Mouse (Mus musculus) kidney, embryonic 14.5 days (tissue): ENCODE data around the gene Ypel3. TPM values are rescaled to one million over a fixed set of nuclear protein-coding genes. Genes with fewer than 3 reads are reported as not detected.

Experiments
- ATAC-seq: fragments of 200-750 bp; cut with Nextera tagmentation; 2 replicates; pipeline ENCODE4 v1.8.0; 2017; ENCODE audit warnings: moderate number of reproducible peaks, mild to moderate bottlenecking, moderate TSS enrichment, moderate library complexity; ENCODE audit not compliant: low FRiP score, low TSS enrichment
- H3K27ac ChIP-seq: fragments of 300-500 bp; sonication (generic); 2 replicates; pipeline ENCODE4 v1.5.1; 2014; ENCODE audit warnings: low read depth, mild to moderate bottlenecking, low read length, moderate library complexity, mixed read lengths
- H3K27me3 ChIP-seq: fragments of 300-500 bp; sonication (generic); 2 replicates; pipeline ENCODE4 v1.6.1; 2014; ENCODE audit warnings: mild to moderate bottlenecking, low read length; ENCODE audit not compliant: control insufficient read depth, insufficient read depth
- H3K36me3 ChIP-seq: fragments of 300-500 bp; sonication (generic); 2 replicates; pipeline ENCODE4 v1.6.1; 2014; ENCODE audit warnings: low read length, mixed read lengths; ENCODE audit not compliant: control insufficient read depth, insufficient read depth
- H3K4me1 ChIP-seq: fragments of 300-500 bp; sonication (generic); 2 replicates; pipeline ENCODE4 v1.6.1; 2014; ENCODE audit warnings: low read length, mixed read lengths; ENCODE audit not compliant: control insufficient read depth, insufficient read depth
- H3K4me2 ChIP-seq: fragments of 300-500 bp; sonication (generic); replicated peaks from 2 replicates; pipeline ENCODE4 v1.6.1; 2014; ENCODE audit warnings: low read depth, mild to moderate bottlenecking, low read length
- H3K4me3 ChIP-seq: fragments of 300-500 bp; sonication (generic); 2 replicates; pipeline ENCODE4 v1.5.1; 2014; ENCODE audit warnings: mild to moderate bottlenecking, low read length
- H3K9ac ChIP-seq: fragments of 300-500 bp; sonication (generic); 2 replicates; pipeline ENCODE4 v1.6.1; 2014; ENCODE audit warnings: low read depth, mild to moderate bottlenecking, low read length, moderate library complexity
- H3K9me3 ChIP-seq: fragments of 300-500 bp; sonication (generic); 2 replicates; pipeline ENCODE4 v1.6.1; 2016; ENCODE audit warnings: low read length; ENCODE audit not compliant: control insufficient read depth
- WGBS: fragments of 180-500 bp; shearing (Covaris S2); extraction: QIAGEN DNeasy Blood & Tissue Kit; methylation state at CpG from one replicate; pipeline ENCODE4 v1.1.7; 2014; 5-methylcytosine and 5-hydroxymethylcytosine counted together
- polyA plus RNA-seq: library from polyadenylated mRNA; unstranded; fragments of >200 nt; fragmentation: Nextera tagmentation; extraction: Ambion mirVana; gene quantifications from 2 replicates; pipeline ENCODE4 v1.2.1, GENCODE M21; 2014

The Ypel3 gene
- polyA plus RNA-seq, 1 experiment from 2014 or later = 87.5 TPM

DNA sequence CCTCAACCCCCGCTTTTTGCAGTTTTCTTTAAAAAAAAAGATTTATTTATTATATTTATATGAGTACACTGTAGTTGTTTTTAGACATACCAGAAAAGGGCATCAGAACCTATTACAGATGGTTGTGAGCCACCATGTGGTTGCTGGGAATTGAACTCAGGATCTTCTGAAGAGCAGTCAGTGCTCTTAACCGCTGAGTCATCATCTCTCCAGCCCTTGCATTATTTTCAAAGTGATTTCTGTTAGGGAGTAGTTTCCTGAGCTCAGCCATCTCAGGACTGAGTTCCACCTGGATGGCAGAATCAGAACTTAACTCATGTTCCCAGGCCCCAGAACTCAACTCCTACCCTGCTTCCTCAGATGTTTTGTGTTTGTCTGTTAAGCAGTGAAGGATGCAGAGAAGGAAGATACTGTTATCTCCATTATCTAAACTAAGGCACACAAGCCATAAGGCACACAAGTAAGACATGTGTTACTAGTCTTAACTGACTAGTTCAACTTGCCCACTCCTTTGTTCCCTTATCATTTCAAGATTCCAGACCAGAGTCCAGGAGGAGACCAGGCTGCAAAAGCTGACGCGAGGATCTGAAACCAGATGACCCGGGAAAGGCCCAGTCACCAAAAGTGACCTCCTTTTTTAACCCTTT is 33.1 kb downstream of the Ypel3 start:
- Histone ChIP-seq H3K4me2 (peak overlapping the region; percentile 81), H3K9me3 (no peaks in the 10 kb centered on the region), H3K4me3 (peak overlapping the region; percentile 63; the same call in 1 of the 2 replicates), H3K4me1 (peaks cover 12% of the 10 kb centered on the region), H3K36me3 (peaks cover 6% of the 10 kb centered on the region), H3K9ac (no peak overlapping the region), H3K27me3 (no peaks in the 10 kb centered on the region), H3K27ac (no peak overlapping the region)
- ATAC-seq = no peak
- 52% methylated on average over 5 of the region's 5 CpGs for WGBS

DNA sequence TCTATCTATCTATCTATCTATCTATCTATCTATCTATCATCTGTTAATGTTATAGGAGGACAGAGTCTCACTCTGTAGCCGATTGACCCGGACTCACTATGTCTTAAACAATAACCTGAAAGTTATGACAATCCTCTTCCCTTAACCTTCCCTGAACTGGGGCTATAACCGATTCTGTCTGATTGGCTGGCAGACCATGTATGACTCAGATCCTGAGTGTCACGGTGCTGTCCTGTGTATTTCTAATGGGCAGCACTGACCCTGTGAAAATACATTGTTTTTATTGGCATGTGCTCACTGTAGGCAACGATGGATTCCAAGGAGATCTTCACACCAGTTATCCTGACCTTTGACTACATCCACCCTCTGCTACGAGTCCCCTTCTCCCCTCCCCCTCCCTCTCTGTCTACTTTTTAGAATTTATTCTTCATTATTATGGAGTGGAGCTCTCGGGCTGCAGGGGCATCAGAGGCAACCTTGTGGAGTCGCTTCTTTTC is 39.0 kb downstream of the Ypel3 start:
- ATAC-seq = no peak
- Histone ChIP-seq H3K27me3 (no peaks in the 10 kb centered on the region), H3K4me3 (no peak overlapping the region), H3K9ac (no peak overlapping the region), H3K4me1 (no peaks in the 10 kb centered on the region), H3K36me3 (no peaks in the 10 kb centered on the region), H3K27ac (no peak overlapping the region), H3K9me3 (no peaks in the 10 kb centered on the region), H3K4me2 (no peak overlapping the region)
- WGBS = 58% methylated on average over 8 of the region's 8 CpGs

DNA sequence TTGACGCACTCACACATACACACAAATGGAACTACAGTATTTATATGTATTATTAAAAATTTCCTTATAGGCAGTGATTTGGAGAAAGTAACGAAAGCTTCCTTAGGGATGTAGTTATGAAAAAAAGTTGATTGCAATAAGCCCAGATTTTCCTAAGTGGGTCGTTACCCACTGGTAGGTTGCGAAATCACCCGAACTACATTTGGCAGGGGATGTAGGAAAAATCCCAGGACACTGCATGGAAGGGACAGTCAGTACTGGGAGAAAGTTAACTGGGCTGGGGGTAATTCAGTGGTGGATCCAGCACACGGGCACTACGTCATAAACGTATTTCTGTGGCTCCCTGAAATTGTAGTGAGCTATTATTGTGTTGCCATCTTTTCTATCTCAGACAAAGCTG is 39.7 kb downstream of the Ypel3 start:
- Histone ChIP-seq H3K4me2 (no peak overlapping the region), H3K9ac (no peak overlapping the region), H3K4me3 (no peak overlapping the region), H3K4me1 (no peaks in the 10 kb centered on the region), H3K27ac (no peak overlapping the region), H3K27me3 (no peaks in the 10 kb centered on the region), H3K36me3 (no peaks in the 10 kb centered on the region), H3K9me3 (no peaks in the 10 kb centered on the region)
- ATAC-seq = no peak
- WGBS = 92% methylated on average over 8 of the region's 8 CpGs

DNA sequence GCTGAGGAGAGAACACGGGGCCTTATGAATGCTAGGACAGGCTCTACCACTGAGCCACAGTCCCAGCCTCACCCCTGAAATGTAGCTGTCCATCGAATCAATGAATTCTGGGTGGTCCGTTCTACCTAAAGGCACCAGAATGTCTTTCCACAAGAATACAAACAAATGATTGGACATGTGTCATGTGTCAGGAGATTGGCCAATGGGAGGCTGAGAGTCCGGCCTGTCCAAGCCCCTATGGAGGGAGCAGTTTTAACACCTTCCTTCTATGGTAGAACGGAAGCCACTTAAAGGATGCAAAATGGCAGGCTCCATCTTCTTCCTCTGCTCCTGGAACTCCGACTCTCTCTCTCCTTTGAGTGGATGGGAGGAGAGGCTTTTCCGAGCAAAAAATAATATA is 40.8 kb downstream of the Ypel3 start:
- Histone ChIP-seq H3K9me3 (no peaks in the 10 kb centered on the region), H3K9ac (no peak overlapping the region), H3K27me3 (peaks cover 4% of the 10 kb centered on the region; the same call in 1 of the 2 replicates), H3K4me2 (no peak overlapping the region), H3K27ac (no peak overlapping the region), H3K4me1 (no peaks in the 10 kb centered on the region), H3K36me3 (no peaks in the 10 kb centered on the region), H3K4me3 (no peak overlapping the region)
- ATAC-seq = no peak
- 86% methylated on average over 7 of the region's 7 CpGs for WGBS

DNA sequence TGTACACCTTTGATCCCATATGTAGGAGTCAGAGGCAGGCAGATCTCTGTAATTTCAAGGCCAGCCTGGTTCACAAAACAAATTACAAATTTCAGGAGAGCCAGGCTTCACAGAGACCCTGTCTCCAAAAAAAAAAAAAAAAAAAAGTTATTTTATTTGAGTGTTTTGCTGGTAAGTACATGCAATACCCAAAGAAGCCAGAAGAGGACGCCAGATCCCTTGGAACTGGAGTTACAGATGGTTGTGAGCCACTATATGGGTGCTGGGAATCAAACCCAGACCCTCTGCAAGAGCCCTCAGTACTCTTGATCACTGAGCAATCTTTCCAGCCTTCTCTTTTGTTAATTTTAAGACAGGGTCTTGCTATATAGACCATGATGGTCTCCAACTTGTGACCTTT is 42.1 kb downstream of the Ypel3 start:
- Histone ChIP-seq H3K4me3 (no peak overlapping the region), H3K27me3 (peaks cover 11% of the 10 kb centered on the region), H3K27ac (no peak overlapping the region), H3K36me3 (no peaks in the 10 kb centered on the region), H3K9me3 (no peaks in the 10 kb centered on the region), H3K4me1 (0 out of 2 replicates have a peak, but pooled peaks cover 3% of the 10 kb centered on the region), H3K4me2 (no peak overlapping the region), H3K9ac (no peak overlapping the region)
- WGBS = 27% methylated on average over 1 of the region's 1 CpGs
- ATAC-seq = no peak

DNA sequence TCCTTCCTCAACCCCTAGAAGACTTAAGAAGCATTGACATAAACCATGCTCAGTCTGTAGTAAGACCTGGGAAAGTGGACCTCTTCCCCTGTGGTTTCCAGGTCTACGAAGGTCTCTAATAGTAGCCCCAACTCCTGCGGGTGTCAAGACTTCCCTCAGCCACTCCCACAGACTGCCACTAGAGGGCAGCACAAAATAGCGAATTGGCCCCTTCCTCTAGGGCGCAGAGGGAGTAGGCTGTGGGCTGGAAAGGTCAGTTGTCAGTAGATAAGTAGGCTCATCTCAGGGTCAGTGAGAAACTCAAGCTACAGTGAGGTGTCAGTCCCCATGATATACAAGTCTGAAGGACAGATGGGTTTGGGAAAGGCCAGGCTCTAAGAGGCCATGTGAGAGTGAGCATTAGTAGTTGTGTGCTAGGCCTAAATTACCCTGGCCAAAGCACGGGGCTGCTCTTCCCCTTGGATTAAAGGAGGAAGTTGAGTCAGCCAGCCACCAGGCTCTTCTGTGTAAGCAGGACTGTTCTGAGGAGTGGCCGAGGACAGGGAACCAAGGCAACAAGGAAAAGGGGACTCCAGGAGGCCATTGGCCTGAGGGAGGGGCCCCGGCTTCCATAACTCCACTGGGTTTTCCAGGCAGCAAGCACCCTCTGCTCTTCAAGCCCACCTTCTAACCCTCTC is 45.2 kb downstream of the Ypel3 start:
- ATAC-seq = peak; percentile 44
- Histone ChIP-seq H3K9me3 (no peaks in the 10 kb centered on the region), H3K4me3 (no peak overlapping the region), H3K36me3 (no peaks in the 10 kb centered on the region), H3K9ac (no peak overlapping the region), H3K27me3 (peaks cover 15% of the 10 kb centered on the region), H3K4me1 (0 out of 2 replicates have a peak, but pooled peaks cover 3% of the 10 kb centered on the region), H3K4me2 (no peak overlapping the region), H3K27ac (no peak overlapping the region)
- 22% methylated on average over 7 of the region's 7 CpGs for WGBS

DNA sequence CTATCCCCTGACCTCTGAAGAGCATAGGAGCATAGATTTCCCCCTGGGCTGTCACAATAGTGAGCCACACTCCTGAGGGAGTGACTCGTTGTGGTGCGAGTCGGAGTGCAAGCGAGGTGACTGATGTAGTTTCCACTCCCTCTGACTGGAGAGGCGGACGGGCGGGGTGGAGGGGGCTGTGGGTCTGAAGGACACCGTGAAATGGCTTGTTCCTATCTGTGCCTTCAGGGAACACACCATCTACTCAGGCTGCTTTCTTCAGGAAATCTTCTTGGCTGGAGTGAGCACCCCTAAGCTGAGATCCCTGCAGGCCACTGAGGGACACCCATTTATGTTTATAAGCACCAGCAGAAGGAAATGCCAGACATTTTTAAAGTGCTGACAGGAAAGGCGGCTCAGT is 46.0 kb downstream of the Ypel3 start:
- H3K27me3 ChIP-seq = peaks cover 15% of the 10 kb centered on the region
- no peak overlapping the region for H3K9ac ChIP-seq
- no peak overlapping the region for H3K27ac ChIP-seq
- H3K4me3 ChIP-seq = 0 out of 2 replicates have a peak overlapping the region, but pooled peaks have one; percentile 24
- H3K9me3 ChIP-seq = no peaks in the 10 kb centered on the region
- WGBS = 15% methylated on average over 9 of the region's 9 CpGs
- 0 out of 2 replicates have a peak, but pooled peaks have one; percentile 6 for ATAC-seq
- no peaks in the 10 kb centered on the region for H3K36me3 ChIP-seq
- 0 out of 2 replicates have a peak, but pooled peaks cover 3% of the 10 kb centered on the region for H3K4me1 ChIP-seq
- H3K4me2 ChIP-seq = no peak overlapping the region

DNA sequence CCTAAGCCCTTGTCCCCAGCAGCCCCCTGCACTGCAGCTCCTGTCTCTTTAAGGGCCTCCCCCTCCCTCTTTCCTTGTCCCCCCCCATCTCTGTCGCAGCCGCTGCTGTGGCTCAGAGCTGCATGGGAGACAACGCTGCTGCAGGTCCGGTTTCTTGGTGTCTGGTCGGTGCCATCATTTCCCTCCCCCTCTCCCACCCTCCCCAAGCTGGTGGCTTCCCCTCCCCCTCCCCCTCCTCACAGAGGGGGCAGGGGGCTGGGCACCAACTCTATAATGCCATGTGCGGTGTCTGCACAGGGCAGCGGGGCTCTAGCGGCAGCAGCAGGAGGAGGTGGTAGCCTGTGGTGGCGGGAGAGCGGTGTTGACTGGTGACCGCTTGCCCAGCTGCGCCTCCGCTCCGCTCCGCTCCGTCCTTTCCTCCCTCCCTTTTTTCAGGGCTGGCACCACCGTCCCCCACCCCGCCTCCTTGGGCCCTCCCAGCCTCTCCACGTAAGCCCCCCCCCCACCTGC is 46.5 kb downstream of the Ypel3 start:
- H3K27ac ChIP-seq = no peak overlapping the region
- ATAC-seq = 0 out of 2 replicates have a peak, but pooled peaks have one; percentile 36
- WGBS = 0% methylated on average over 9 of the region's 19 CpGs
- no peaks in the 10 kb centered on the region for H3K36me3 ChIP-seq
- peaks cover 15% of the 10 kb centered on the region for H3K27me3 ChIP-seq
- H3K9ac ChIP-seq = 0 out of 2 replicates have a peak overlapping the region, but pooled peaks have one; percentile 40
- 0 out of 2 replicates have a peak, but pooled peaks cover 3% of the 10 kb centered on the region for H3K4me1 ChIP-seq
- H3K9me3 ChIP-seq = no peaks in the 10 kb centered on the region
- peak overlapping the region; percentile 55 for H3K4me2 ChIP-seq
- peak overlapping the region; percentile 24 for H3K4me3 ChIP-seq

DNA sequence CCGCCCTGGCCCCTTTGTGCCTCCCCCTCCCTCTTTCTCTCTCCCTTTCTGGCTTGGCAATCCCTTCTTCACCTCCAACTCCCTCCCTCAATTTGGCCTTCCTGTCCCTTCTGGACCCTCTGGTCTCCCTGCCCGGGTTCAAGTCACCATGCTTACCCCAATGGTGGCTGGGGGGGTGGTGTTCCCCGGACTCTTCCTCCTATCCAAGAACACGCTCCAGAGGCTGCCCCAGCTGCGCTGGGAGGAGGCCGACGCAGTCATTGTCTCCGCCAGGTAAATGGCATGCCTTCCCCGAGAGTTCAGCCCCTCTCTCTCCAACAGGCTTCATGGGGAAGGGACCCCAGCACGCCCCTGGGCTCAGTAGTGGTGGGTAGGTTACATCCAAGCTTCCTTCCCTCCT is 47.2 kb downstream of the Ypel3 start:
- peaks cover 16% of the 10 kb centered on the region for H3K27me3 ChIP-seq
- 17% methylated on average over 10 of the region's 10 CpGs for WGBS
- no peak overlapping the region; the same call in 1 of the 2 replicates for H3K4me2 ChIP-seq
- H3K27ac ChIP-seq = no peak overlapping the region
- no peak for ATAC-seq
- H3K9ac ChIP-seq = no peak overlapping the region
- H3K36me3 ChIP-seq = no peaks in the 10 kb centered on the region
- no peak overlapping the region for H3K4me3 ChIP-seq
- H3K9me3 ChIP-seq = no peaks in the 10 kb centered on the region
- H3K4me1 ChIP-seq = 0 out of 2 replicates have a peak, but pooled peaks cover 3% of the 10 kb centered on the region
